Mouse (Mus musculus) midbrain, embryonic 12.5 days (tissue): Measurements from ENCODE around the gene Gm49325. TPM values are rescaled to one million over a fixed set of nuclear protein-coding genes. Genes with fewer than 3 reads are reported as not detected.

Experiments
- ATAC-seq: fragments of 200-750 bp; cut with Nextera tagmentation; 2 replicates; pipeline ENCODE4 v1.8.0; 2017; ENCODE audit warnings: low read depth, moderate TSS enrichment, moderate library complexity; ENCODE audit not compliant: low FRiP score
- H3K27ac ChIP-seq: fragments of 300-500 bp; sonication (generic); replicated peaks from 2 replicates; pipeline ENCODE4 v1.5.1; 2016; ENCODE audit warnings: mild to moderate bottlenecking
- H3K27me3 ChIP-seq: fragments of 300-500 bp; sonication (generic); 2 replicates; pipeline ENCODE4 v1.6.1; 2016; ENCODE audit warnings: mild to moderate bottlenecking
- H3K36me3 ChIP-seq: fragments of 300-500 bp; sonication (generic); 2 replicates; pipeline ENCODE4 v1.6.1; 2016
- H3K4me1 ChIP-seq: fragments of 300-500 bp; sonication (generic); 2 replicates; pipeline ENCODE4 v1.6.1; 2016
- H3K4me2 ChIP-seq: fragments of 300-500 bp; sonication (generic); replicated peaks from 2 replicates; pipeline ENCODE4 v1.6.1; 2016; ENCODE audit warnings: mild to moderate bottlenecking, moderate library complexity
- H3K4me3 ChIP-seq: fragments of 300-500 bp; sonication (generic); 2 replicates; pipeline ENCODE4 v1.5.1; 2016; ENCODE audit warnings: mild to moderate bottlenecking
- H3K9ac ChIP-seq: fragments of 300-500 bp; sonication (generic); replicated peaks from 2 replicates; pipeline ENCODE4 v1.6.1; 2016; ENCODE audit warnings: mild to moderate bottlenecking, moderate library complexity
- H3K9me3 ChIP-seq: fragments of 300-500 bp; sonication (generic); 2 replicates; pipeline ENCODE4 v1.6.1; 2016; ENCODE audit warnings: mild to moderate bottlenecking
- WGBS: fragments of 180-500 bp; shearing (Covaris S2); methylation state at CpG from one replicate; pipeline ENCODE4 v1.1.7; 2016; 5-methylcytosine and 5-hydroxymethylcytosine counted together
- polyA plus RNA-seq: library from polyadenylated mRNA; unstranded; fragments of >200 nt; fragmentation: Nextera tagmentation; extraction: Ambion mirVana; gene quantifications from 2 replicates; pipeline ENCODE4 v1.2.1, GENCODE M21; 2016

Gene Gm49325
- polyA plus RNA-seq, 1 experiment from 2014 or later = 7.7 TPM

GRCm38 (mm10) chr10:77591546-77591945 lies 14.5 kb upstream of the Gm49325 start:
- Histone ChIP-seq H3K9me3 (no peaks in the 10 kb centered on the region), H3K36me3 (peaks cover 73% of the 10 kb centered on the region), H3K9ac (no peak overlapping the region), H3K27me3 (no peaks in the 10 kb centered on the region; the same call in 1 of the 2 replicates), H3K4me1 (peaks cover 13% of the 10 kb centered on the region), H3K4me3 (no peak overlapping the region), H3K4me2 (no peak overlapping the region), H3K27ac (no peak overlapping the region)
- no peak for ATAC-seq
- 86% methylated on average over 6 of the region's 6 CpGs for WGBS

- Histone ChIP-seq H3K4me1 (no peaks in the 10 kb centered on the region), H3K4me2 (no peak overlapping the region), H3K9ac (no peak overlapping the region), H3K27me3 (no peaks in the 10 kb centered on the region; the same call in 1 of the 2 replicates), H3K36me3 (peaks cover 64% of the 10 kb centered on the region), H3K9me3 (no peaks in the 10 kb centered on the region), H3K27ac (no peak overlapping the region), H3K4me3 (no peak overlapping the region)
- 89% methylated on average over 2 of the region's 2 CpGs for WGBS
- ATAC-seq = no peak
Measured at GRCm38 (mm10) chr10:77596060-77596459, 9.9 kb upstream of the Gm49325 start.

- Histone ChIP-seq H3K4me2 (no peak overlapping the region), H3K4me3 (no peak overlapping the region), H3K4me1 (peaks cover 18% of the 10 kb centered on the region), H3K36me3 (peaks cover 14% of the 10 kb centered on the region), H3K9ac (no peak overlapping the region), H3K27ac (no peak overlapping the region), H3K27me3 (no peaks in the 10 kb centered on the region), H3K9me3 (peaks cover 4% of the 10 kb centered on the region; the same call in 1 of the 2 replicates)
- no peak for ATAC-seq
- WGBS = 67% methylated on average over 4 of the region's 4 CpGs
Measured at GRCm38 (mm10) chr10:77603021-77603420, 3.0 kb upstream of the Gm49325 start.

- H3K36me3 ChIP-seq = 0 out of 2 replicates have a peak, but pooled peaks cover 4% of the 10 kb centered on the region
- WGBS = 90% methylated on average over 6 of the region's 6 CpGs
- no peak overlapping the region for H3K4me3 ChIP-seq
- no peak overlapping the region for H3K27ac ChIP-seq
- no peak for ATAC-seq
- H3K4me2 ChIP-seq = no peak overlapping the region
- no peaks in the 10 kb centered on the region for H3K27me3 ChIP-seq
- H3K4me1 ChIP-seq = peaks cover 19% of the 10 kb centered on the region
- no peak overlapping the region for H3K9ac ChIP-seq
- peaks cover 4% of the 10 kb centered on the region; the same call in 1 of the 2 replicates for H3K9me3 ChIP-seq
Measured at GRCm38 (mm10) chr10:77604111-77604510, 1.9 kb upstream of the Gm49325 start.

- Histone ChIP-seq H3K27ac (0 out of 2 replicates have a peak overlapping the region, but pooled peaks have one; percentile 94), H3K9ac (no peak overlapping the region), H3K4me1 (peaks cover 19% of the 10 kb centered on the region), H3K27me3 (no peaks in the 10 kb centered on the region), H3K9me3 (peaks cover 4% of the 10 kb centered on the region; the same call in 1 of the 2 replicates), H3K36me3 (peaks cover 8% of the 10 kb centered on the region), H3K4me3 (no peak overlapping the region), H3K4me2 (no peak overlapping the region)
- WGBS = 93% methylated on average over 5 of the region's 5 CpGs
- no peak for ATAC-seq
Measured at GRCm38 (mm10) chr10:77604958-77605357, 1.0 kb upstream of the Gm49325 start.

GRCm38 (mm10) chr10:77605368-77605767 lies 629 bp upstream of the Gm49325 start:
- Histone ChIP-seq H3K36me3 (peaks cover 12% of the 10 kb centered on the region), H3K27me3 (no peaks in the 10 kb centered on the region), H3K27ac (peak overlapping the region; percentile 94), H3K4me1 (peaks cover 20% of the 10 kb centered on the region), H3K9me3 (peaks cover 4% of the 10 kb centered on the region; the same call in 1 of the 2 replicates), H3K4me2 (peak overlapping the region; percentile 85), H3K9ac (peak overlapping the region; percentile 80), H3K4me3 (peak overlapping the region; percentile 80)
- 50% methylated on average over 1 of the region's 1 CpGs for WGBS
- ATAC-seq = no peak; the same call in 1 of the 2 replicates

- Histone ChIP-seq H3K27me3 (no peaks in the 10 kb centered on the region), H3K9ac (peak overlapping the region; percentile 80), H3K27ac (peak overlapping the region; percentile 94), H3K4me2 (peak overlapping the region; percentile 85), H3K4me1 (peaks cover 22% of the 10 kb centered on the region), H3K36me3 (peaks cover 26% of the 10 kb centered on the region), H3K9me3 (peaks cover 4% of the 10 kb centered on the region; the same call in 1 of the 2 replicates), H3K4me3 (peak overlapping the region; percentile 80)
- peak; percentile 38 for ATAC-seq
- 50% methylated on average over 7 of the region's 7 CpGs for WGBS
Measured at GRCm38 (mm10) chr10:77606855-77607254, 858 bp downstream of the Gm49325 start.

- 71% methylated on average over 5 of the region's 5 CpGs for WGBS
- Histone ChIP-seq H3K9me3 (peaks cover 4% of the 10 kb centered on the region; the same call in 1 of the 2 replicates), H3K4me1 (peaks cover 22% of the 10 kb centered on the region), H3K9ac (peak overlapping the region; percentile 80; the same call in 1 of the 2 replicates), H3K27me3 (no peaks in the 10 kb centered on the region), H3K4me3 (peak overlapping the region; percentile 80), H3K27ac (no peak overlapping the region), H3K36me3 (peaks cover 32% of the 10 kb centered on the region), H3K4me2 (peak overlapping the region; percentile 85)
- ATAC-seq = no peak
Measured at GRCm38 (mm10) chr10:77607441-77607840, 1.4 kb downstream of the Gm49325 start.

- peaks cover 22% of the 10 kb centered on the region for H3K4me1 ChIP-seq
- H3K9ac ChIP-seq = no peak overlapping the region
- H3K27me3 ChIP-seq = no peaks in the 10 kb centered on the region
- H3K27ac ChIP-seq = no peak overlapping the region
- peaks cover 4% of the 10 kb centered on the region; the same call in 1 of the 2 replicates for H3K9me3 ChIP-seq
- peaks cover 44% of the 10 kb centered on the region for H3K36me3 ChIP-seq
- no peak overlapping the region for H3K4me3 ChIP-seq
- H3K4me2 ChIP-seq = no peak overlapping the region
- no peak for ATAC-seq
- WGBS = 87% methylated on average over 8 of the region's 8 CpGs
Measured at GRCm38 (mm10) chr10:77608589-77608988, 2.6 kb downstream of the Gm49325 start.

- peaks cover 21% of the 10 kb centered on the region for H3K4me1 ChIP-seq
- no peak overlapping the region for H3K9ac ChIP-seq
- 92% methylated on average over 8 of the region's 8 CpGs for WGBS
- ATAC-seq = no peak
- H3K36me3 ChIP-seq = peaks cover 62% of the 10 kb centered on the region
- H3K4me2 ChIP-seq = no peak overlapping the region
- H3K27me3 ChIP-seq = no peaks in the 10 kb centered on the region
- H3K27ac ChIP-seq = no peak overlapping the region
- no peak overlapping the region for H3K4me3 ChIP-seq
- H3K9me3 ChIP-seq = no peaks in the 10 kb centered on the region
Measured at GRCm38 (mm10) chr10:77610221-77610961, 4.4 kb downstream of the Gm49325 start.

- H3K4me1 ChIP-seq = 0 out of 2 replicates have a peak, but pooled peaks cover 3% of the 10 kb centered on the region
- no peaks in the 10 kb centered on the region for H3K9me3 ChIP-seq
- H3K4me3 ChIP-seq = no peak overlapping the region
- H3K27ac ChIP-seq = no peak overlapping the region
- H3K9ac ChIP-seq = no peak overlapping the region
- peaks cover 88% of the 10 kb centered on the region for H3K36me3 ChIP-seq
- H3K27me3 ChIP-seq = no peaks in the 10 kb centered on the region
- WGBS = 95% methylated on average over 3 of the region's 3 CpGs
- H3K4me2 ChIP-seq = no peak overlapping the region
- ATAC-seq = no peak
Measured at GRCm38 (mm10) chr10:77613409-77613808, 7.4 kb downstream of the Gm49325 start.

- Histone ChIP-seq H3K4me1 (no peaks in the 10 kb centered on the region), H3K36me3 (peaks cover 84% of the 10 kb centered on the region), H3K27ac (no peak overlapping the region), H3K9me3 (no peaks in the 10 kb centered on the region), H3K27me3 (no peaks in the 10 kb centered on the region), H3K9ac (no peak overlapping the region), H3K4me3 (no peak overlapping the region), H3K4me2 (no peak overlapping the region)
- ATAC-seq = no peak
- 97% methylated on average over 8 of the region's 8 CpGs for WGBS
Measured at GRCm38 (mm10) chr10:77615647-77616046, 9.7 kb downstream of the Gm49325 start.
